Mouse (Mus musculus): Measurements from ENCODE around the gene Ppard. TPM values are rescaled to one million over a fixed set of nuclear protein-coding genes. Genes with fewer than 3 reads are reported as not detected.
A peak's percentile ranks its signal among the peaks of the same experiment; 100 is the strongest.

Ppard gene
- total RNA-seq, 2 experiments from 2014 or later: 17.4 to 19.0 TPM

DNA sequence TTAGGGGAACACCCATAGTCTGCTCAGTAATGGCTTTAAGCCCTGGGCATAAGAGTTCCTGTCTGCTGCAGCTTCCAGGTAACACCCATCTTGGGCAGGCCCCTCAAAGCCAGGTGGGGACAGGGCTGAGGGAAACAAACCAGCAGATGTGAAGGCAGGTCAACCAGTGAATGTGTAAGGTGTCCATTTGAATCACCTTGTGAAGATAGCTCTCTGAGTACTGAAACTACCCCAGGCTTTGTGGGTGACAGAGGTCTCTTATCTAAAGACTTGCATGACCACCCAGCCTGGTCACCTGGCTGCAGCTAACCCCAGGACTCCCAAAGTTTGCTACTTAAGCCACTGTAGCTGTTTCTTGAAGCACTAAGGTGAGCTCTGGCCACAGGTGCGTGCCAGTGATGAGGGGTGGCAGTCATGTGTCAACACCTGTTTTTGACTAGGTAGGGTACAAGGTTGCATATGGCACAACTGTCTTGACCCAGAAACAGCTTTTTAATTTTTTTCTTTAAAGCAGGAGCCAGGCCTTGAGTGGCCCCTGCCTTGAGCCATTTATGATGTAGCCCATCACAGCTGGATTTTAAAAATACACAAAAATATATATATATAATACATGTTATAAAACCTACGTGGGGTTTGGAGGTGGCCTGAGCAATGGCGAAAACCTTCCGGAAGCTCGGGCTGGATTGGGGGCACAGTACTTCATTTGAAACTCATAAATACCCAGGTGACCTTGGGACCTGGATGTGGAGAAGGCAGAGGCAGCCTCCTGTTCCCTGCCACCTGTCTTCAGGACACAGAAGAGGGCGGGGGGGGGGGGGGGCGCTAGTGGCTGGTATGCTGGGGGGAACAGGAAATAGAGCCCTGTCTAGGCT, 99.0 kb downstream of the Ppard start:
- DNase-seq: no peak
- intact Hi-C loops (cut with DNase I): no loop called here

DNA sequence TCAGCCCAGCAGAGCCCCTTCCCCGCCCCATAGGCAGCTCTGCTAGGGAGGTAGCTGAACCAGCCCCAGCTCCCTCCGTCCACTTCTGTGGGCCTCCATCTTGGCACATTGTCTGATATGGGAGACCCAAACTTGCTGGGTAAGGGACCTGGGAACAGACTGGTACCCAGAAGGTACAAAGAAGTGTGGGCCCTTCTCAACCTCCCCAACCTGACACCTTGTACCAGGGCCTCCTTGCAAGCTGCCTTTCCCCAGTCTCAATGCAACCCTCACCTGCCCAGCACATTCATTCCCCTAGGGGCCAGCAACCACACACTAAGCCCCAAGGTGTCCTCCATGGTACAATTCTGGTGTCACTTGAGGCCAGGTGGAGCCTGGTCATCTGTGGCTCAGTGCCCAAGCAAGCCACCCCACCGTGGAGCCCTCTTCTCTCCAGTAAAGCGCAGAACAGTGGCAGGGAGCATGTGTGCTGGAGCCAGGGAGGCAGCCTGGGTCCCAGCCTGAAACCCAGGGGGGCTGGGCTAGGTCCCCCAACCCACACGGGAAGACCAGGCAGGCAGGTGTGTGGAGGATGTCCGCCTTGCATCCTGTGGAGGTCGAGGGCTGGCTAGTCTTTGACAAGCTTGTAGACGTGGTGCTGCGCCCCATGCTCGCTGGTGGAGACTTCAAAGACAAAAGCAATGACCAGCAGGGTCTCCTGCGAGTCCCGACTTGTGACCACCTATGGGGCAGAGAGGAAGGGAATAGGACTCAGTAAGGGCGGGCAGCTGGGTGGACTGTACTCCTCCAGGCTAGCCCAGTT, 99.8 kb downstream of the Ppard start:
- intact Hi-C loops (cut with DNase I): no loop called here
- no peak for DNase-seq

DNA sequence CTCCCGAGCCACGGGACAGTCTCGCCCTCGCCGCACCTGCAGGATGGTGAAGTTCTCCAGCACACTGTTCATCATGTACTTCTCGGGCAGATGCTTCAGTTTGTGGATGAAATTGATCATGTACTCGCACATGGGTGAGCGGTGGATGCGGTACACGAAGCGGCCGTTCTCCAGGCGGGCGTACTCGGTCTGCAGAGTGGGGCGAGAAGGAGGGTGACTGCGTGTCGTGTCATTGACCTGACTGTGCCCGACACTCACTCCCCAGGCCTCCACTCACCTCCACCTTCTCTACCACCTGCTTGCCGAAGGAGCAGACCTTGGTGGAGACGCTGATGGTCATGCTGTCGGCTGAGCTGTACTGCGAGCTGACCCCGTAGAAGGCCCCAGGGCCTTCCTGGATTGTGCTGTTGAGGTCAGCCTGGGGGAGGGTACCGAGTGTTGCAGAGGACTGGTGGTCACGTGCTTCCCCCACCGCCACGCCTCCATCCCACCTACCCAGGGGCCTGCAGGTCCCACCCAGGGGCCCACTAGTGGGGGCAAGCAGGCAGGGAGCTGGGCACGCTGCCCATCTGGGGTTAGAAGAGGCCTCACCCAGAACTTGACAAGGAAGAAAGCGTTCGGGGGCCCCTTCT, 100.5 kb downstream of the Ppard start:
- no peak for DNase-seq
- intact Hi-C loops (cut with DNase I): no loop called here

DNA sequence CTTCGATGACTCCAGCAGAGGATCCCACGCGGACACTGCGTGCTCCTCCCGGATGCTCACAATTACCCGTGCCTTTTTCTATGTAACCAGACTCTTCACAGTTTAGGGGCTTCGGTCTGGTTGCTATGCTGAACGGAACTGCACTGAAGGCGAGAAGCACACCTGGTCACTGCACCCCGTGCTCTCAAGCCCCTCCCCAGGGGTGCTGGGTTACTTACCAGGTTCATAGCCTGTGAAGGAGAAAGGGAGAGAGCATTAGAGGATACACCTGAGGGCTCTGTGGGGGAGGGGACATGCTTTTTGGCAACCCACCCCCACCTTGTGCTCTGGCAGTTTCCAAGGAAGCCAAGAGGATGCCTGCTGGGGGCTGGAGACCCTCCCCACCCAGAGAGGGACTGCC, 102.8 kb downstream of the Ppard start:
- DNase-seq: no peak
- intact Hi-C loops (cut with DNase I): no loop called here

DNA sequence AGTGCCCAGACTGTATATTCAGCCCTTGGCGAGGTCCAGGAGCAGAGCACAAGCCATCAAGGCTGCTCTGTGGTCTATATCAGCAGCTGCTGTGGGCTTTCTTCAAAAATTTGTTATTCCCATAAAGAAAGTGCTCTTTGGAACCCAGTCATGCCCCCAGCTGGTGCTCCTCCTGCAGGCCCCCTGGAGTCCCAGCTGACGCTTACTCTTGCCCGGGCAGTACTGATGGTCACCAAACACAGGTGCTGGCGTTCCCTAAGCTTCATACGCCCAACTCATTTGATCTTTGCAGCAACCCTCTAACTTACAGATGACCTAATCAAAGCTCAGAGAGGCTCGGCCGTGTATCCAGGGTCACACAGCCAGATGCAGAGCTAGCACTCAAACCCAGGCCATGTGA, 105.0 kb downstream of the Ppard start:
- intact Hi-C loops (cut with DNase I): no loop called here
- DNase-seq: no peak

DNA sequence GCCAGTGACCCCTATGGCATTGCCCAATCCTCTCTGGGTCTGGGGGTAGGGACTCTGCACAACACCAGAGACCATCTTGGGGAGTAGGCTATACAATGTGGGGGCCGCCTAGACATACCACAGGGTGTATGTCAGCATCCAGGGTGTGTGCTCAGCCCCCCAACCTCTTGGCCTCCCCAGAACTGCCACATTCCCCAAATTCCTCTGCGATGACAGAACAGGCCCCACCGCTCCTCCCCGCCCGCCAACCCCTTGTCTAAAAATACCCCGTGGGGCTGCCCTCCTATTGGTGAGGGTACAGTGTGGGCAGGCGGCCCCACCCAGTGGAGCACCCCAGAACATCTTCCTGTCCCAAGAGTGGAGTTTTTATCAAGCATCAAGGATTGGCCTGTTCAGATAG, 108.1 kb downstream of the Ppard start:
- intact Hi-C loops (cut with DNase I): no loop called here
- no peak for DNase-seq

DNA sequence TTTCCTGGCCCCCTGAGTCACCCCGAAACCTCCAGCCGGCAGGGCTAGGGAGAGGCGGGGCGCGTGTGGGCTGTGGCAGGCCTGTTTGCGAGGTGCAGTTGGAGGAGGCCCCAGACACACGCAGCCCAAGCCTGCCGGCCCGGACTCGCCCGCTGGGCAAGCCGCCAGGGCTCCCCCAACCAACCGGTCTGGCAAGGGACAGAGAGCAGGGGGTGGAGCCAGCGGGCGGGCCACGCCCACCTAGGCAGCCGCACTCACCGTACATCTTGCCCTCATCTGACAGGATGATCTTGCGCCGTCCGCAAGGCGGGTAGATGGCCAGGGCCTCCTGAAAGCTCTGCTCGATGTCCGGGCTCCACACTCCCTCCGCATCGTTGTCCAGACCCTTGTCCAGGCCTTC, 108.6 kb downstream of the Ppard start:
- DNase-seq: peak; percentile 93
- intact Hi-C loops (cut with DNase I): no loop called here

DNA sequence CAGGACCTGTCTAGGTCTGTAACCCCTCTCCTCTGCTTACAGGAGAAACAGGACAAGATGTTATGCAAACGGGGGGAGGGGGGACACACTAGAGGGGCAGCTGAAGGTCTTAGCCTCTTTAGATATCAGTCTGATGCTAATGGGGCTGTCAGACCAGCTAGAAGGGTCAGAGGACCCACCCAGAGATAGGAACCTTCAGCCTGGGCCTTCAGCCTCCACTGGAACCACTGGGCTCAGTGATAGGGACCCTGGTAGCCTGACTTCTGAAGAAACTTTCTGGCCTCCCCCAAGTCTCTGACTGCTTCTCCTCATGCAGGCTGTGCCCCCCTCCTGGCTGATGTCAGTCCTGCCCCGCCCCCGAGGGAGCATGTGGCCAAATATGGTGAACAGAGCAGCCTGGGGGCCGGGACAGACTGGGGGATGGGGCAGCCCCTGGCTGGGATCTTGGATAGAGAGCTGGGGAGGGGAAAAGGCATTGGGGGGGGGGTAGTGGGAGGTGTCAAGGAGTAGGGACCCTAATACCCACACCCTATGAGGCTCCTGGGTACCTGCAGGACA, 111.6 kb downstream of the Ppard start:
- no peak for DNase-seq
- intact Hi-C loops (cut with DNase I): no loop called here

DNA sequence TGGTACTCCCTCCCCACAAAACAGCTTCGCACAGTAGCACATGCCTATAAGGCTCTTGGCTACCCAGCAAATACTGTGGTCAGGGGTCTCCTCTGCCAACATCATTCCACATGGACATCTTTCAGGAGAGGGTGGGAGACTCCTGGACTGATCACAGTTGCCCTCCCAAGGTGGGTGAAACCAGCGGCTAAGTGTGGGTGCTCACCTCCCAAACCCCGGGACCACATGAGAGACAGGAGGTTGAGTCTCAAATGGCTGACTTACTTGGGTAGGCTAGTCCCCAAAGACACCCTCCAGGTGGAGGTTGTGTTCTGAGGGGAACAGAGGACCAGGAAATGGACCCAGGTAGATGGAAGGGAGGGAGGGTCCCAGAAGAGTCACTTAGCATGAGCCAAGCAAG, 112.2 kb downstream of the Ppard start:
- no peak for DNase-seq
- intact Hi-C loops (cut with DNase I): no loop called here

DNA sequence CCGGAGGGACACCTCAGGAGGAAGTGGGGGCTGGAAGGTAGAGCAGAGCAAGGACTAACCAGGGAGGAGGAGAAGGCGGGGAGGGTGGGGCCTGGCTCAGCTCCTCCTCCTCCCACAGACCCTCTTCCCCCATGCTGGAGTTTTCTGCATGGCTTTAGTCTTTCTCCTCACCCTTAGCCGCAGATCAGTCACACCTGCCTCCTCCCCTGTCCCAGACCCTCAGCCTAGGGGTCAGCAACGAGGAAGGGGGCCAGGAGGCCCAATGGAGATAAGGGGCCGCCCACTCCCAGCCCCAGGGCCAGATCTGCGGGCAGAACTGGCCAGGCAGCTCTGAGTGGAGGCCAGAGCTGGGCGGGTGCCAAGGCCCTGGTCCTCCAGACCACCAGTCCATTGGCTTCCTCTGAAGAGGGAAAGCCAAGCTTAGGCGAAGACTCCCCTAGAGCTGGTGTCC, 112.8 kb downstream of the Ppard start:
- intact Hi-C loops (cut with DNase I): no loop called here

DNA sequence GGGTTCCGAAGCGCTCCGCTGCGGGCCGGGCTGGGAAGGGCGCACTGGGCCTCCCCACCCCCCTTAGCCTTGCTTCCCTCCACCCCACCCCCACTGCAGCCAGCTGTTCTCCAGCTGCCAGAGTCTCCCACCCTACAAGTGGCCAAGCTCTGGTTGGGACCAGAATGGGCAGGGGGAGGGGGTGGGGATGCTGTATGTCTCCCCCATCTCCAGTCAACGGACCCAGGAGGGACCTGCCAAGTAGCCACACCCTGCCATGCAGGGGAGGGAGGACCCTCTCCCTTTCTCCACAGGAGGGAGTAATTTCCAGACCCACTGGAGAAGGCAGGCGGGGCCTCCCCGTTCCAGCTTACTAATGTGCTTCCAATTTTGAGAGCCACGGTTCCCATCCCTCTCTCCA, 113.4 kb downstream of the Ppard start:
- intact Hi-C loops (cut with DNase I): no loop called here
- DNase-seq: no peak

More for the DNA sequence above, 112.8 kb downstream of the Ppard start:
- DNase-seq: peak; percentile 50

DNA sequence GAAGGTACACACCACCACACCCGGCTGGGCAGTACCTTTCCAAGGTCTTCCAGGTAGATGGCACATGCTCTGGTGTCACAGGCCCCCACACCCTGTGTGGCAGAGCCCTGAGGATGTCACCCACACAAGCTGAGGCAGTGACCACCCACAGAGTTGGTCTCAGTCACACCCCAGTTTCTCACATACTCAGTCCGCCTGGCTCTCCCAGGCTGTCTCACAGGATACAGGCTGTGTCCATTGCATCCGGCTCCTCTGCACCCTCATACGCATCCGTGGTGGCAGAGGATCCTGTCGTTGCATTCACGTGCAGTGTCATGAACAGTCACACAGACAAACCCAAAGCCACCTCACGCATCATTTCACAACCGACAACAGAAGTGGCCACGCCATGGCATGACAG, 114.8 kb downstream of the Ppard start:
- intact Hi-C loops (cut with DNase I): no loop called here
- no peak for DNase-seq

DNA sequence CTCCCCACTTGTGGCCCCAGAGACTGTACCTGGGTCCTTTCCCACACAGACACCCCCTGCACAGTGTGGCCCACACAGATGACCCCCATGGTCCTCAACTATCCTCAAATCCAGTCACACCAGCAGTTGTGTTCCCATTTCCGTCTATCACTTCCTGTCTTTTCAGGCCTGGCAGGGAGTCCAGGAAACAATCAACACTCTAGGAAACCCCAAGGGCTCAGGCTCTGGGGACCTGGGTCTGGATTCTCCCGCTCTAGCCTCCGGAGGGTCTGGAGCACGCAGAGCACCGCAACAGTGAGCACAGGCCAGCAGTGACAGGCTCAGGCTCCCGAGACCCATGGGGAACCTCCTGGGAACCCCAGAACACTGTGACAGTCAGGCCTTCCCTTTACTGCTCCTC, 115.7 kb downstream of the Ppard start:
- DNase-seq: no peak
- intact Hi-C loops (cut with DNase I): no loop called here

DNA sequence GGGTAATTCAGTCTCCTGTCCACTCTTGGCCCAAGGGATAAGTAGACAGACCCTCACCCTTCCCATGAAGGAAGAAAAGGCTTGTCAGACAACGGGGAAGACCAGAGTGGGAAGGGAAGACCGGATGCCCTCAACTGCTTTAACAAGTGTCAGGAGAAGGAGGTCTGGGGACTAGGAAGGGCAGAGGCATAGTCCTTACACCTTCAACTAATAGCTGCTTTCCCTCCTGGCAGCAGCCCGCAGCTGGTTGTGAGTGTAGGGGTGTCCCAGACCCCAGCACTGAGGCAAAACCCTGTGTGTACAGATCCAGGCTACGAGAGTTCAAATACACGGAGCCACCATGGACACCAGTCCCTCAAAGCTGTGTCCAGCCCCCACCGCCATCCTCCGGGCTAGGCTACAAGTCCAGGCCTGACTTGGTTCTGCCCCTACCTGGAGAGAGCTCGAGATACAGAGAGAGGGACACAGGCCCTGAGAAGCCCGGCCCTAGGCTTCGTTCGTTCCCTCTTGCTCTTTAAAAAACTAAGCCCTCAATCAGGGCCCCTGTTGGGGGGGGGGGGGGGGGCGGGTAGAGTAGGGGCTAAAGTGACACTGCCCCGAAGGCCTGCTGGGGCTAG, 116.9 kb downstream of the Ppard start:
- DNase-seq: no peak
- intact Hi-C loops (cut with DNase I): no loop called here

DNA sequence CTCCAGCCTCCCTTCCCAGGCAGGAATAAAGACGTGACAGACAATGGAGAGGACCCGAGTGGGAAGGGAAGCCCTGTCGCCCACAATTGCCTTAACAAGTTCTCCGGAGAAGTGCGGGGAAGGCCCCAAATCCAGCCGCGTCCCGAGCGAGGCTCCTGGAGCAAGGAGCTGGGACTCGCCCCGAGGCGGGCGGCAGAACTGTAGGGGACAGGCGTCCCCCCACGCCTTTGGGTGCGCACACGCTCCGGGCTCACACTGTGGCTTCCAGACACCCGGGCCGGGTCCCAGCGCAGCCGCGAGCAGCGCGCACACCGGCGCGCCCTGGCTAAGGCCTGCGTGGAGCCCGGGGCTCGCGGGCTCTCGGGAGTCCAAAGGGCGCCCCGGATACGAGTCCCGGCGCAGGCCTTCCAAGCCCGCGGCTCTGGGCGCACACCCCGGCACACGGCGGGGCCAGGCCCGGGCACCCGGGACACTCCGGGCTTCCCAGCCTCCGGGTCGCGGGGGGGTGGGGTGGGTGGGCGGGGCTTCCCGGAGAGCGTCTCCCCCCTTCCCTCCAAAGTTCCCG, 117.5 kb downstream of the Ppard start:
- no peak for DNase-seq
- intact Hi-C loops (cut with DNase I): no loop called here

DNA sequence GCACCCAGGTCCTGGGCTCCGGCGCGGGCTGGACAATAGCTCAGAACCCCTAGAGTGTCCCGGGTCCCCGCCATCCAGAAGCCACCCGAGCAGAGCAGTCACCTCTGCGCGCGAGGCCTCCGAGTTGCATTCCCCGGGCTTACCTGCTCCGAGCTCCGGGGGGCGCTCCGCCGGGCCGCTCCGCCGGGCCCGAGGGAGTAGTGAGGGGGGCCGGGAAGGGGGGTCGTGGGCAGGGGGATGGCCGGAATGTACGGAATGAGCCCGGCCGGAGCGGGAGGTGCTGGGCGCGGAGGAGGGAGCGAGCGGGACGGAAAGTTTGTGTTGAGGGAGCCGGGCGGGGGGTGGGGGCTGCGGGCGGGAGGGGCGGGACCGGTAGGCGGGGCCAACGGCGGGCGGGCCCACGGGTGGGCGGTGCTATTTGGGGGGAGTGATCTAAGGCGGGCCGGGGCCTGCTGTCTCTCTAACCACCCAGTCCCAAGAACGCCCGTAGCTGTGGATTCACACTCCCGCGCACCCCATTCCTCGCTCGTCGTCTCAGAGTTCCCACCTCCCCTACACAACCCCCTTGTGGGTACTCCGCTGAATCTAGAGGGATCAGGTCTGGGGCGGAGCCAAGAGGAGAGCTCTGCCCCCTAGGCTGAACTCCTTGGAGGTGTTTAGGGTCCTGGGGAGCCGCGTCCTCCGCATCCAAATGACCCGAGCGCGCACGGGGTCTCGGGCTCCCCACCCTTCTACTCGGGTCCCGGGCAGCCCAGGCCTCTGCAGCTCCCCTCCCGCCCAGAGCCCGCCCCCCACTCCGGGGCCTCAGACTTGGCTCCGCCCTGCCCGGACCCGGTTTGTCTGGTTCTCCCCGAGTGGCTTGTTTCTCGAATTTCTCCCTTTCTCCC, 118.2 kb downstream of the Ppard start, which contains the start of gene Tead3:
Gene Tead3, minus strand, starts transcription at position 352 of the 887 bp plus-strand sequence.
- intact Hi-C loops (cut with DNase I): no loop called here
- DNase-seq: peak; percentile 79

All from left cerebral cortex, postnatal 4 days (tissue).